Mouse (Mus musculus) left cerebral cortex, postnatal 10 days (tissue): ENCODE data around the gene Lhx5. TPM values are rescaled to one million over a fixed set of nuclear protein-coding genes. Genes with fewer than 3 reads are reported as not detected.
A peak's percentile ranks its signal among the peaks of the same experiment; 100 is the strongest.

Source experiments
- DNase-seq, 2 experiments: peaks; one replicate each; pipeline ENCODE4 v3.0.0; 2021 to 2022; ENCODE audit warnings: low spot score in 2 of 2, mixed read lengths in 1 of 2; ENCODE audit errors: extremely low spot score in 1 of 2
- intact Hi-C: fragments of 180-260 bp; cut with DNase I; formaldehyde crosslinking; loops from one replicate; pipeline ENCODE4 v1.15.1; 2025
- total RNA-seq, 2 experiments: library from RNA; stranded (reverse); gene quantifications; 2 replicates each; pipeline ENCODE4 v1.2.3; 2021

Lhx5 gene
- total RNA-seq, 2 experiments from 2014 or later: 0.20 to 0.32 TPM

DNA sequence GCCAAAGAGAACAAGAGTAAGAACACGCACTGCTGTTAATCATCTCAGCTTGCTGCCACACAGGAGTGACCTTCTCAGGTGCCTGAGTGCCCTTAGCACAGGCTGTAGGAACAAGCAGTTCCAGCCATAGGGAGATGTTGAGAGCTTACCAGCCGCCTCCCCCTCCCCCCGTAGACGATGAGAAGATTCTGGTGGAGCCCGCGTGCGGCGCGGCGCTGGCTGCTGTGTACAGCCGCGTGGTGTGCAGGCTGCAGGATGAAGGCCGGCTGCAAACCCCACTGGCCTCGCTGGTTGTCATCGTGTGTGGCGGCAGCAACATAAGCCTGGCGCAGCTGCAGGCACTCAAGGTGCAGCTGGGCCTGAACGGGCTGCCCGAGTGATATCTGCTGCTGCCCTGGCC, 51.9 kb downstream of the Lhx5 start:
- DNase-seq: peak in 1 of 2 experiments; percentile 46
- intact Hi-C loops: no loop called here

DNA sequence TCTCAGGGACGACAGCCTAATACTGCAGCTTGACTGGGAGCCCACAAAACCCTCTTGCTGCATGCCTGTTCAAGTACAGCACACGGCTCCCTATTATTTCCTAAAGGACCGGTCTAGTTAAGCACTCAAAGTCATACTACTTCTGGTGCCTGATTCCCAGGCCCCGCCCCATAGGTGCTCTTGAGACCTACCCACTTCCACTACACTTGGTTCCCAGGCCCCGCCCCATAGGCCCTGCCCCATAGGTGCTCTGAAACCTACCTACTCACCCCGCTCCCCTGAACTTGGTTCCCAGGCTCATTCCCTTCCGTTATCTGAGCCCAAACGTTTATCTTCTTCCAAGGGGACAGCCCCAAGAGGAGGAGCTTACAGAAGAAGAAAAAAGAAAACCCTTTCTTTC, 56.3 kb downstream of the Lhx5 start:
- DNase-seq: no peak
- intact Hi-C loops: no loop called here

DNA sequence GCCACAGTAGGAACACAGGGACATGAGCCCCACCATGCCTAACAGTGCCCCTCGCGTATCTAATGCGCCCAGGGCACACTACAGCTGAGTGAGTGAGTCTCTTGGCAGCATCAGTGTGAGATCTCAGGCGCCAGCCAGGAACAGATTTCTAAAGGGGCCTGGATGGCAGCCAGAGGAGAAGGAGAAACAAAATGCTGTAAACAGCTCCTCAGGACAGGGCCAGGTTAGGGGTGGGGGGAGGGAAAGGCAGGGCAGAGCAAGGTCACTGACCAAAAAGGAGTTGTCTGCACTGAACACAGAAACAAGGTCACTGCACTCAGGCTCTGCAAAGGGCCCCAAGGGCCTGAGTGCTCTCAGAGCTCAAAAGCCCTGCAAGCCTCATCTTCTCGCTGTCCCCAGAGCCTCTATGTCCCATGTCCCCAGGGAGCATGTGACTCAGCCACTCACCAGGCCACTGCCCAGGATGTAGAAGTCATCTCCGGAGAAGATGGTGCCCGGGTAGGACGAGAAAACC, 59.2 kb downstream of the Lhx5 start:
- peak; percentile 41 to 57 for DNase-seq
- intact Hi-C loops: no loop called here

Other genes starting within 250 kb of the Lhx5 start
- 1 to 10 TPM; 5.0 to 5.3 TPM for gene Sdsl, start 41.1 kb downstream of the Lhx5 start, total RNA-seq
- not detected for gene Sds, start 44.8 kb downstream of the Lhx5 start, total RNA-seq
- 10 to 100 TPM; 70.6 to 71.5 TPM for gene Plbd2, start 71.9 kb downstream of the Lhx5 start, total RNA-seq
- 1 to 10 TPM; 3.5 to 4.0 TPM for gene Slc8b1, start 79.5 kb downstream of the Lhx5 start, total RNA-seq
- 10 to 100 TPM; 39.2 to 45.2 TPM for gene Tpcn1, start 157.0 kb downstream of the Lhx5 start, total RNA-seq
- gene Iqcd, start 157.3 kb downstream of the Lhx5 start, total RNA-seq: under 1 TPM; 0.36 to 0.47 TPM
- gene Rita1, start 180.9 kb downstream of the Lhx5 start, total RNA-seq: 10 to 100 TPM; 29.5 to 31.2 TPM
- gene Ddx54, start 181.0 kb downstream of the Lhx5 start, total RNA-seq: 10 to 100 TPM; 47.5 to 48.8 TPM
- gene Cfap73, start 202.5 kb downstream of the Lhx5 start, total RNA-seq: 1 to 10 TPM in 1 of 2 experiments, not detected in 1; 1.1 TPM
- gene Rasal1, start 217.1 kb downstream of the Lhx5 start, total RNA-seq: 100 to 1,000 TPM; 107 to 122 TPM